Mouse (Mus musculus): Measurements from ENCODE around the gene Tanc1.

DNA sequence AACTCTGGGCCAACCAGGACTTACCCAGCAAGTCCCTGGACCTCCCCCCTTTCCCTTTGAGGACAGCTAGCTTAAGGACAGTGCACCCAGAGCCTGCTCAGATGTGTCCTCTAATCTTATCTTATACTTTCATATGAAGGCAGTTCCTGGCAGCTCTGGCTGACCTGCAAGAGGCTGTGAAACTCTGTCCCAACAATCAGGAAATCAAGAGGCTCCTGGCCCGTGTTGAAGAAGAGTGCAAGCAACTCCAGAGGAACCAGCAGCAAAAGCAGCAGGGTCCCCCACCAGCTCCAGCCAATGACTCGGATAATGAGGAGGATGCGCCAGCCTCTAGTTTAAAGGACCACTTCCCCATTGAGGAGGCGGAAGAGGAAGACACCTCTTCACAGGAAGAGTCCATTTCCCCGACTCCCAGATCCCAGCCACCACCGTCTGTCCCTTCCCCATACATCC is 230.7 kb downstream of the Tanc1 start:
- TF ChIP-seq GATA1 (IDR thresholded peaks at IDR 0.05; ENCODE audit: low read length): no peak
- no peak for TF ChIP-seq TAL1 (IDR thresholded peaks at IDR 0.05; ENCODE audit: low read length)
